Mouse (Mus musculus): Measurements from ENCODE around the gene Tmem82.

Tmem82 gene

DNA sequence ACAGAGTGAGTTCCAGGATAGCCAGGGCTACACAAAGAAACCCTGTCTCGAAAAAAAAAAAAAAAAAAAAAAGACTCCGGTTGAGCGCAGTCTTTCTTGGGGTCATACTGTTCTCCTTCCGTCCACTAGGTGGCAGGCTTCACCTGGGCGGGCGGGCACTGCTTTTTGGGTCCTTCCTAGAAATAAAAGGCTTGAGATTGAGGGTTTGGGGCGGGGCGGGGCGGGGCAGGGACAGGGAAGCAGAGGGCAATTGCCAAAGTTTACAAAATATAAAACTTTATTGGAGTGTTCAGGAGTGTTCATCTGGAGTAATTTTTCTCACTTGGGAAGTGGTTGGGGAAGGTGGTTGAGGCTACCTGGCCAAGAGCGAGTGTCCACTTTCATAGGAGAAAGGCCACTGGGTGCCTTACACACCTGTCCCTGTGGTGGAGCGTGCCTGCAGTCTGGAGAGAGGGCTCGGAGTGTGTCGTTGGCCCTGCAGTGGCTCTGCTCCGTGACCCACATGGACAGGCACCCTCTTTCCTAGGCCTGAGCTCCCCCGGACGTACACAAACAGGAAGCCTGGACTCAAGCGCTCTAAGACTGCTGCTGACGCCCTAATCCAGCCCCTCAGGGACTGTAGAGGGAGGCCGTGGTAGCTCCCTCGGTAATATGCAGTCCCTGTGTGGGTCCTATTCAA lies at the start of gene Tmem82:
TSS of gene Tmem82 (minus strand) at position 69 of the 679 bp plus-strand sequence.
- DNase-seq (ENCODE audit: low spot score) = peak; percentile 75

- DNase-seq (ENCODE audit: low spot score) = no peak
Measured at GRCm38 (mm10) chr4:141664799-141665198, 46.4 kb upstream of the Tmem82 start, which contains the start of gene Plekhm2. Gene Plekhm2 (minus strand): TSS chr4:141664899.

GRCm38 (mm10) chr4:141664011-141664745 lies 45.7 kb upstream of the Tmem82 start:
- DNase-seq (ENCODE audit: low spot score) = peak; percentile 78

DNA sequence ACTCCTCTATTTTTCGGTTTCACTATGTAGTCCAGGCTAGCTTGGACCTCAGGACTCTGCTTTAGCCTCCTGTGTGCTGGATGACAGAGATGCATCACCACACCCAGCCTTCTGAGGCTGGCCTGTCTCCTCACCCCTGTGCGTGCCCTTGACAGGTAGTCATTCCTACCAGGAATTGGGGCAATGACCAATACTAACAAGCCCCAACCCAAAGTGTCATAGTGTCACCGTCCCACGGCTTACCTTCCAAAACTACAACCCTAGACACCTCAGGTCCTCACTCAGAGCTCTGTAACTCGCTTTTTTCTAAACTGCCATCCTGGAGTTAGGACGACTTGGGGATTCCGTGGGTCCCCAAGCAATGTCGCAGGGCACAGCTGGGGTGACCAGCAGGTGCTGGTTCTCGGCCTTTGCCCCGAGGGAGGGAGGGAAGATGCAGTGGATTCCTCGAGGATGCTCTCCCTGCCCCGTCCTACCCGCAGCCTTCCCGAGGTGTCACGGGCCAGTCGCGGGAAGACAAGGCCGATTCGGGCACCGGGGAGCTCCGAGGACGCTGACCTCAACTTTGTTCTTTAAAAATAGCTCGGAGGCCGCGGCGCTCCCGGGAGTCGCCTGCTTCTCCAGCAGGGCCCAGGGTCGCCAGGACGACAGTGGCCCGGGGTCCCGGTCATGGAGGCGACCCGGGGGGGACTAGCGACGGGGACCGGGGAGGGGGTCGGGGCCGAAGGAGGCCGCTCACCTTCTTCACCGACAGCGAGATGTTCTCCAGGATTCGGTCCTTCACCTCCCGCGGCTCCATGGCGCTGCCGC lies 44.9 kb upstream of the Tmem82 start:
- peak; percentile 42 for DNase-seq (ENCODE audit: low spot score)

- DNase-seq (ENCODE audit: low spot score) = no peak
Measured at GRCm38 (mm10) chr4:141660884-141661283, 42.5 kb upstream of the Tmem82 start.

DNA sequence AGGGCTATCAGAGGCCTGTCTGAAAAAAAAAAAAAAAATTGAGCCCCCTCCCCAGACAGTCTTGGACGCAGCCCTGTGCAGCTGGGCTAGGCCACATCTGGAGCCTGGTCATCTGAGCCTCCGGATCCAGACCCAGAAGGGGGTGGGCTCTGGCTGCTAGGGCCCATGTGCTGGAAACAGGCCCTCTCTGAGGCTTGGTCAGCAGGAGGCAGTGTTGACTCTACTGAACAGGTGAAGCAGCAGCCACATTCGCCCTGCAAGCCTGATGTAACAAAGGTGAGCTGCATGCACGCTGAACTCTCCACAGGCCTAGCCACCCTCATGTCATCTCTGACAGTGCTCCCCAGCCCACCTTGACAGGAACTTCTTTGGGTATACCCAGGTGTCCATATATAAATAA lies 41.3 kb upstream of the Tmem82 start:
- DNase-seq (ENCODE audit: low spot score) = peak; percentile 29

GRCm38 (mm10) chr4:141658846-141659484 lies 40.5 kb upstream of the Tmem82 start:
- no peak for DNase-seq (ENCODE audit: low spot score)

DNA sequence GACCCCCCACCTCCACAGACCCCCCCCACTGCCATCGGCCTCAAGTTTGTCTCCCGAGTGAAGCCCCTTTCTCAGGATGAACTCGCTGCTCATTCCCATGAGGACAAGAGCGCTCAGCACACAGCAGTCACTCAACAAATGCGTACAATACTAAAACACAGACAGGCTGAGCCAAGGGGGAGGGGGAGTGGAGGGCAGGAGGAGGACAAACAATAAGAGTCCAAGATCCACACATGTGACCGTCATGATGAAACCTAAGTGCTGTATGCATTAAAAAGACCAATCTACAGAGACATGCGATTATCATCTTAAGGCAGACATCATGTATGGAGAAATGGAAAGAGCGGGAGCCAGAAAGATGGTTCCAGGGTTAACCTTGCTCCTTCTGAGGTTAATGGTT lies 38.5 kb upstream of the Tmem82 start:
- no peak for DNase-seq (ENCODE audit: low spot score)

- DNase-seq (ENCODE audit: low spot score) = no peak
Measured at GRCm38 (mm10) chr4:141655908-141656608, 37.6 kb upstream of the Tmem82 start.

- DNase-seq (ENCODE audit: low spot score) = no peak
Measured at GRCm38 (mm10) chr4:141654509-141654908, 36.1 kb upstream of the Tmem82 start.

DNA sequence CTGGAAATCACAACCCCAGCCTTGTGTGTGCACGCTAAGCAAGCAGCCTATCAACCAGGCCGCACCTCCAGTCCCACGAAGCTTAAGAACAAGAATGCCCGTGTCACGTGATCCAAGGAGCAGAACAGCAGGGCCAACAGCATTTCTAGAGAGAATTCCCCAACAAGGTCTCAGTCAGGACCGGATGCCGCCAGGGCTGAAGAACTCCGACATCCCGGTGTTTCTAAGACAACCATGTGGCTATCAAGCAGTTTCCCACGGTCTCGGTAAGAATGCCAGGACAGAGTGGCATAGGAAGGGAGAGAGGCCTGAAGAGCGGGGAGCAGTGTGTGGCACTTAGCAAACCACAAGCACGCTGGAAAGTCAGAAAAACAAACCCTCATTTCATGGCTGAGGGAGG lies 35.4 kb upstream of the Tmem82 start:
- no peak for DNase-seq (ENCODE audit: low spot score)

GRCm38 (mm10) chr4:141653044-141653443 lies 34.6 kb upstream of the Tmem82 start:
- DNase-seq (ENCODE audit: low spot score) = no peak

DNA sequence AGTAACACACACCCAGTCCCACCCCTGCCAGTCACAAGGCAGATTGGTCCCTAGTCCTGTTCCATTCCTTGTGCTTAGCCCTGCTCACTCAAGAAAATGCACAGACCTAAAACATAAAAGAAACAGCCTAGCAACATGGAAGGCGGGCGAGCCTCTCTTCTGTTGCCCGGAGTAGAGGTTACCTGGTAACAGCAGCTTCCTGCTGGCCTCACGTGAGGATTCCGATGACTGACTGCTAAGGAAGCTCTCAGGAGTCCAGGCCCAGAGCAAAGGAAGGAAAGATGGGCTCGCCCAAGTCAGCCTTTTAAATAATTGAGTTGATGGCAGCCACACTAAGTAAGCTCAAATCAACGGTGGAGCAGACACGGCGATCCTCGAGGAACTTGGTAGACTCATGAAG lies 33.5 kb upstream of the Tmem82 start:
- DNase-seq (ENCODE audit: low spot score) = no peak

- DNase-seq (ENCODE audit: low spot score) = no peak
Measured at GRCm38 (mm10) chr4:141651286-141651685, 32.9 kb upstream of the Tmem82 start.

DNA sequence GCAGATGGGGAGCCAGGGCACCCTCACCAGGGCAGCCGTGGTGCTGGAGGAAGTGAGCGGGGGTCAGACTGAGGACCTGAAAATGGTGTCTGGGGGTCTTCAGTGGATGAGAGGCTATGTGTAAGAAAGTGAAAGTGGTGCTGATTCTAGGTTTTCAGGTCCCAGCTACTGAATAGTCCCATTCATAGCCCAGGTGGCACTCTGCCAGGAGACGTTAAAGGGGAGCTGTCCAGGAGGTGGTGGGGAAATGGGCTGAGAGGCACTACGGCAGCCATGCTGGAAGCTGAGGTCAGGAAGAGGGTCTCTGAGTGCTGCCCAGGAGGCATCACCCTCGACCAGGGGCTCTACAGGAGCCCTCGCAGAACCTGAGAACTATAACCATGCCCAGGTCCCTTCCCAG lies 30.8 kb upstream of the Tmem82 start:
- no peak for DNase-seq (ENCODE audit: low spot score)

DNA sequence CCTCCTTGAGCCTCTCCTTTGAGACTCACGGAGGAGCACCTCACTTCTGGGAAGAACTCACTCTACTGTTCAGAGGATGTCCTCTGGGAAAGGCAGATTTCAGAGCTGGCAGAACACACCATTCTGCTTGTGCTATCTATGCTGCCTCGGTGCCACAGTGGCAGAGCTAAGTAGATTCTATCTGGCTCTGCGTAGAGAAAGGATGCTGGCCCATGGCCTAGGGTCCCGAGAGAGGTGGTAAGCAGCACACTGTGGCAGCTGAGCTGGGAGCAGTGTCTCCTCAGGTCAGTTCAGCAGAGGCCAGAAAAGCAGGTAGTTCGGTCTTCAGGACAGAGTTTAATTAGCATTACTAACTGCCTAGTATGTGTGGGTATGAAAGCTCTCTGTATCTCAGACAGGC lies 29.8 kb upstream of the Tmem82 start:
- DNase-seq (ENCODE audit: low spot score) = no peak

GRCm38 (mm10) chr4:141647187-141647586 lies 28.8 kb upstream of the Tmem82 start:
- DNase-seq (ENCODE audit: low spot score) = no peak

- no peak for DNase-seq (ENCODE audit: low spot score)
Measured at GRCm38 (mm10) chr4:141645988-141646387, 27.6 kb upstream of the Tmem82 start.

DNA sequence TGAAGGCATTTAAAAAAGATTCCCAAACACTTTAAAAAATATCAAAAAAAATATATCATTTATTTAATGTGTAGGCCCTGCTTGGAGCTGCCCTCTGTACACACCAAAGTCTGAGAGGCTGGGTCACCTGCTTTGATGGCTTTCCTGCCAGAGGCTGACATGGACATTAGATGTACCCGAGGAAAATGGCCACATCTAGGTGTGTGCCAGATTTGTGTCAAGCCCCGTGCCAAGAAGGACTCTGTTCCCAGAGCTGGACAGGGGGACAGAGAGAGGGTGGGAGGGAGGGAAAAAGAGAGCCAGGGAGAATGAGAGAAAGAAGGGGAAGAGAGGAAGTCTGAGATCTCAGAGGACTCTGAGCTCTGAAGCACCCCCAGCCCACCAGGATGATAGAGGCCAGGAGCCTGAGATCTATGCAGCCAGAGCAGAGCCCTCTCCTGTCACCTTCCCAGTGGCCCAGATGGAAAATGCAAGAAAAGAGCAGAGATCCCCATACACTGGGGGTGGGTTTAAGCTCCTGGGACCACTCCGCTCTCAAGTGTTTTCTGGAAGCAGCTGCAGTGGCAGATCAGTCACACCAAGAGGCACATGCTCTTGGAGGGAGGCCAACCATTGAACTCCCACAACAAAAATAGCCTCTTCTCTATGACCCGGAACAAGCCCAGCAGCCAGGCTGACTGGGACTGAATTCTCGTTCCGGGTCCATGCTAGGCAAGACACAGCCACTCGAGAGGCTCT lies 24.9 kb upstream of the Tmem82 start:
- no peak for DNase-seq (ENCODE audit: low spot score)

- DNase-seq (ENCODE audit: low spot score) = no peak
Measured at GRCm38 (mm10) chr4:141641961-141642811, 23.8 kb upstream of the Tmem82 start.

All from embryo, embryonic 10 days (tissue).